Mouse (Mus musculus): ENCODE measurements at regions not wholly inside any gene's neighbourhood (a gene's known extent, or its start where the extent isn't known, plus 50 kb on each side); places are given as distances from the start of the nearest gene placed in this dataset.
A peak's percentile ranks its signal among the peaks of the same experiment; 100 is the strongest.
"Not testable (repeated sequence)": the region's sequence is repeated elsewhere in the genome, so short reads cannot be mapped to it uniquely, and the experiment has no call there.

DNA sequence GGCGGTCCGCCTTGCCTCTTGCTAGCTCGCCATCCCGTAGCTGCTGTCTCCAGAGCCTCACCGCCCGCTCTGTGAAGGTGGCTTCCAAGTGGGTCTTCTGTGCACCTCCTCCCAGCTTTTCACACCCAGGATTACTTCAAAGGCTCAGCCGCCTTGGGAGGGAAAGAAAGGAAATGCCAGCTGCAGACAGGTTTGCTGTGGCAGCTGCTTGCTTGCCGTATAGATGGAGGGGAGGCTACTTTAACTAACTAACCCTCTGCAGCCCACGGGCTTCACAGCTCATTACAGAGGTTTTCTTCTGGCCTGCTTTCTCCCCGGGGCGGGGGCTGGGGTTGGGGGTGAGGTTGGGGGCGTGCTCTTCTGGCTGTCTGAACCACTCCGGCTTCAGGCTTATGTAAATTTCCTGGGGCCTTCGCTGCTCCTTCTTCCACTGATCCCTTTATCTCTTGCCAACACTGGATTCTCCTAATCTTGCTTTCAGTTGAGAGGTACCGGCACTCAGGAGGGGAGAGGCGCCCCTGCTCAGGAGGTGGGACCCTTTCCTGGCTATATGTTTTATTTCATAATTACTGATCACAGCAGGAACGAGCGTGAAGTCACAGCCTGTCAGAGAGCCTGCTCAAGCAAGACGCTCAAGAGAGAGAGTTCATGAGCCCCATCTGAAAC lies 97.6 kb upstream of the Tspan5 start:
- ATAC-seq (ENCODE audit: insufficient number of reproducible peaks, low FRiP score) = peak; percentile 65
- H3K36me3 ChIP-seq = no peaks in the 10 kb centered on the region
- peaks cover 13% of the 10 kb centered on the region for H3K4me1 ChIP-seq (replicated peaks)
- H3K4me2 ChIP-seq = peak overlapping the region; percentile 82
- 2% methylated on average over 19 of the region's 19 CpGs for WGBS
- H3K27ac ChIP-seq (ENCODE audit: poor library complexity, severe bottlenecking) = no peak overlapping the region
- no peaks in the 10 kb centered on the region for H3K27me3 ChIP-seq (replicated peaks)
- peaks cover 3% of the 10 kb centered on the region; the same call in 1 of the 2 replicates for H3K9me3 ChIP-seq (replicated peaks)
- peak overlapping the region; percentile 36 for H3K4me3 ChIP-seq
- peak overlapping the region; percentile 47 for H3K9ac ChIP-seq

DNA sequence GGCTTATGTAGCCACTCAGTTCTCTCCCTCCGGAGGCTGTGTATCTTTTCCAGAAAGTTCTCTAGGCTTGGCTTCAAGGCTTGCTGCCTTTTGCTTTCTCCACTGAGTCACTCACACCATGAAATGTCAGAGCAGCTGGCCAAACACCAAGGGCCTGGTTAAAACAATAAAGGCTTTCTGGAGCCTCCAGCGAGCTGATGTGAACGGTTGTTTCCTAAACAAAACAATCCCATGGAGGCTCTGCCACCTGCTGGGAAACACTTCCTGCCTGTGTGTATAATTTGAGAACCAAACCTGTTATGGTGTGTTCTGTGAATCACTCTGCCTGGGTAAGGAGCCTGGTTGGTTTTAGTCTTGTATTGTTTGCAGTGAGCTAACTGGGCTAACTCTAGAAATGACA lies 96.7 kb upstream of the Tspan5 start:
- Histone ChIP-seq H3K9me3 (replicated peaks) (peaks cover 3% of the 10 kb centered on the region; the same call in 1 of the 2 replicates), H3K4me3 (no peak overlapping the region), H3K4me2 (peak overlapping the region; percentile 82), H3K4me1 (replicated peaks) (peaks cover 13% of the 10 kb centered on the region), H3K27ac (ENCODE audit: poor library complexity, severe bottlenecking) (no peak overlapping the region; the same call in 1 of the 2 replicates), H3K36me3 (no peaks in the 10 kb centered on the region), H3K27me3 (replicated peaks) (no peaks in the 10 kb centered on the region), H3K9ac (no peak overlapping the region)
- no peak; the same call in 1 of the 2 replicates for ATAC-seq (ENCODE audit: insufficient number of reproducible peaks, low FRiP score)
- 23% methylated on average over 3 of the region's 3 CpGs for WGBS

DNA sequence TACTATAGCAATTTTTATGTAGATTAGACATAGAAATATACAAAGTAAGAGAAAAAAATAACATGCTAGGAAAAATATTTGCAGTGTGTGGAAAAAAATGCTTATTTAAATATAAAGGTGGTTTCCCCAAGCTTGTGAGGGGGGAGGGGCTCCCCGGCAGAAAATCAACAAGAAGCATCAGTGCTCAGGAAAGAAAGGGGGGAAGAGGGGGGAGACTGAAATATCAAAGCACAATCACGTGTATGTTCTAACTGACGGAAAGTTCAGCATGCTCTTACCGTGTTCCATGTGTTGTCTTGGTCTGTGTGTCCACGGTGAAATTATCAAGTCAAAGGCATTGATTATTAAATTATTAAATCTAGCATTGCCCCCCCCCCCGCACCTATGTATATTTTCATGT lies 92.3 kb upstream of the Tspan5 start:
- H3K36me3 ChIP-seq = no peaks in the 10 kb centered on the region
- H3K27ac ChIP-seq (ENCODE audit: poor library complexity, severe bottlenecking) = no peak overlapping the region
- H3K4me3 ChIP-seq = no peak overlapping the region
- H3K9ac ChIP-seq = no peak overlapping the region
- no peak for ATAC-seq (ENCODE audit: insufficient number of reproducible peaks, low FRiP score)
- no peaks in the 10 kb centered on the region for H3K27me3 ChIP-seq (replicated peaks)
- H3K4me1 ChIP-seq (replicated peaks) = peaks cover 5% of the 10 kb centered on the region; the same call in 1 of the 2 replicates
- WGBS = 85% methylated on average over 6 of the region's 6 CpGs
- peaks cover 12% of the 10 kb centered on the region for H3K9me3 ChIP-seq (replicated peaks)
- no peak overlapping the region for H3K4me2 ChIP-seq

DNA sequence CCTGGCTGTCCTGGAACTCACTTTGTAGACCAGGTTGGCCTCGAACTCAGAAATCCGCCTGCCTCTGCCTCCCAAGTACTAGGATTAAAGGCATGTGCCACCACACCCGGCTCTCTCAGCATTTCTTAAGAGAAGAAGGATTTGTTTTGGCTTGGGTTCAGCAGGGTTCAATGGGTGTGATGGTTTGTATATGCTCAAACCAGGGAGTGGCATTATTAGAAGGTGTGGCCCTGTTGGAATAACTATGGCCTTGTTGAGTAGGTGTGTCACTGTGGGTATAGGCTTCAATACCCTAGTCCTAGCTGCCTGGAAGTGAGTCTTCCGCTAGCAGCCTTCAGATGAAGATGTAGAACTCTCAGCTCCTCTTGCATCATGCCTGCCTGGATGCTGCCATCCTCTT lies 91.3 kb upstream of the Tspan5 start:
- not testable (repeated sequence) for ATAC-seq (ENCODE audit: insufficient number of reproducible peaks, low FRiP score); H3K27ac ChIP-seq (ENCODE audit: poor library complexity, severe bottlenecking); H3K27me3 ChIP-seq (replicated peaks); H3K4me3 ChIP-seq; H3K36me3 ChIP-seq; H3K4me2 ChIP-seq; H3K9ac ChIP-seq; H3K4me1 ChIP-seq (replicated peaks)
- peaks cover 14% of the 10 kb centered on the region for H3K9me3 ChIP-seq (replicated peaks)
- 87% methylated on average over 4 of the region's 4 CpGs for WGBS

DNA sequence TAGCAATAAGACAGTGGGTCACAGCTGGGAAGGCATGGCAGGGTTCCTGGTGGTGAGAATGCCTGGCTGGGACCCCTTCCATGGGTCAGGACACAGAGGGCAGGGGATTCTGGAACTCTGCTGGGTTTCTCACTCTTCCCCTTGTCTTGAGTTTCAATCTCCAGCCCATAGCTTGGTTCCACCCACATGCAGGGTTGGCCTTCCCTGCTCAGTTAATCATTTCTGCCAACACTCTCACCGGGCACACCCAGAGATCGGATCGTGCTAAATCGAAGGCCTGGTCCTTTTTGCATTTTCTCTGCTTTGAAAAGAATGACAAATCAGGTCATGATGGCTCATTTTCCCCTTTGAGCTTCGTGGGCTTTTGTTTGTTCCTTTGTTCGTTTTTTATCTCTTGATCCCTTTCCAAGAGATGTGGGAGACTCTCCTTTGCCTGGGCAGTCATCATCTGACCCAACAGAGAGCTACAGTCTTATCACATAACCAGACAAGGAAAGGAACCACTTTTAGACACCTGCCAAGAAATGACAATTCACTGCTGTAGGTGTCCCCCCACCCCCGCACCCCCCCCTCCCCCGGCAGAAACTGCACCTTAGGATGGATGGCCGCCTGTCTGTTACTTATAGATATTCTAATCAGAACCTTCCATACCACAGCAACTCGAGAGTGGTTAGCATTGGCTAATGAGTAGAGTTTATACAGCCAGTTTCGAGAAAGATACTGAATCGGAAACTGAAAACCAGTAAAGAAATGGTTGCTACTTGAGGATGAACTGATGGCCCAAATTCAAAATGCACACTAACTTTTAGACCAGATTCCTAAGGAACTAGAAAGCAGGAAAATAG lies 90.4 kb upstream of the Tspan5 start:
- ATAC-seq (ENCODE audit: insufficient number of reproducible peaks, low FRiP score) = no peak
- Histone ChIP-seq H3K4me1 (replicated peaks) (no peaks in the 10 kb centered on the region), H3K27me3 (replicated peaks) (no peaks in the 10 kb centered on the region), H3K9ac (no peak overlapping the region), H3K36me3 (no peaks in the 10 kb centered on the region), H3K4me2 (no peak overlapping the region), H3K9me3 (replicated peaks) (peaks cover 20% of the 10 kb centered on the region), H3K4me3 (no peak overlapping the region), H3K27ac (ENCODE audit: poor library complexity, severe bottlenecking) (no peak overlapping the region)
- WGBS = 75% methylated on average over 12 of the region's 12 CpGs

DNA sequence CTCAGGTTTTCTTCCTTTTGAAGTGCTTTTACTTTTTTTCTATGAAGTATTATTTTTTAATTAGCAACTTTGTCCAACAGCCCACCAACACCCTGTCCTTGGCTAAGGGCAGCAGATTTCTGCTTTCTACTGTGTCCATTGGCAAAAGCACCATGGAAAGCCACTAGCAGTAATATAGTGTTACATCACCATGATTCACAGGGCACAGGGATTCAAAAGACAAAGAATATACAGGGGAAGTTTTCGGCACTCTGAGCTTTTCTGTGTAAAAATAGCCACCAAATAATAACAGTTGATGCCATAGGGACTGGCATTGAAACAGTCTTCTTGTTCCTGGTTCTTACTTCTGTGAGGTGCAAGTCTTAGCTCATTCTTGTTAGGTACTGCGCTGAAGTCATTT lies 89.8 kb upstream of the Tspan5 start:
- Histone ChIP-seq H3K27me3 (replicated peaks) (no peaks in the 10 kb centered on the region), H3K9me3 (replicated peaks) (peaks cover 24% of the 10 kb centered on the region), H3K36me3 (no peaks in the 10 kb centered on the region), H3K4me3 (no peak overlapping the region), H3K27ac (ENCODE audit: poor library complexity, severe bottlenecking) (no peak overlapping the region), H3K4me2 (no peak overlapping the region), H3K4me1 (replicated peaks) (no peaks in the 10 kb centered on the region), H3K9ac (no peak overlapping the region)
- 88% methylated on average over 2 of the region's 2 CpGs for WGBS
- no peak for ATAC-seq (ENCODE audit: insufficient number of reproducible peaks, low FRiP score)

DNA sequence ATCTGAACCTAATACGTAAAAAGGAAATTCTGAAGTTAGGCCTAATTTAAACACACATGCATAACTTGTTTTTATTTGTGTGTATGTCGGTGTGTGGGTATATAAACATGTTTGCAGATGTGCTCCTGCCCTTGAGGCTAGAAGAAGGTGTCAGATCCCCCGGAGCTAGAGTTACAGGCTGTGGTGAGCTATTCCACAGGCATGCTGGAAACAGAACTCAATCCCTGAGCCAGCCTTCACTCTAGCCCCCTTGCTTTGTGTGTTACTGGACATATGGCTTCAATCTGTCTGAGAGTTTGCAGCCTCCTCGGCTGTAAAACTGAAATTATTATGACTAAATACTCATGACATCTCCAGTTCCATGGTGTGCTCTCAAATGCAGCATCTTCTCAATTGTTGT lies 89.3 kb upstream of the Tspan5 start:
- H3K36me3 ChIP-seq = no peaks in the 10 kb centered on the region
- H3K4me3 ChIP-seq = no peak overlapping the region
- no peak overlapping the region for H3K27ac ChIP-seq (ENCODE audit: poor library complexity, severe bottlenecking)
- H3K27me3 ChIP-seq (replicated peaks) = no peaks in the 10 kb centered on the region
- 82% methylated on average over 4 of the region's 4 CpGs for WGBS
- H3K4me2 ChIP-seq = no peak overlapping the region
- no peak for ATAC-seq (ENCODE audit: insufficient number of reproducible peaks, low FRiP score)
- H3K9me3 ChIP-seq (replicated peaks) = peaks cover 24% of the 10 kb centered on the region
- H3K4me1 ChIP-seq (replicated peaks) = no peaks in the 10 kb centered on the region
- no peak overlapping the region for H3K9ac ChIP-seq

DNA sequence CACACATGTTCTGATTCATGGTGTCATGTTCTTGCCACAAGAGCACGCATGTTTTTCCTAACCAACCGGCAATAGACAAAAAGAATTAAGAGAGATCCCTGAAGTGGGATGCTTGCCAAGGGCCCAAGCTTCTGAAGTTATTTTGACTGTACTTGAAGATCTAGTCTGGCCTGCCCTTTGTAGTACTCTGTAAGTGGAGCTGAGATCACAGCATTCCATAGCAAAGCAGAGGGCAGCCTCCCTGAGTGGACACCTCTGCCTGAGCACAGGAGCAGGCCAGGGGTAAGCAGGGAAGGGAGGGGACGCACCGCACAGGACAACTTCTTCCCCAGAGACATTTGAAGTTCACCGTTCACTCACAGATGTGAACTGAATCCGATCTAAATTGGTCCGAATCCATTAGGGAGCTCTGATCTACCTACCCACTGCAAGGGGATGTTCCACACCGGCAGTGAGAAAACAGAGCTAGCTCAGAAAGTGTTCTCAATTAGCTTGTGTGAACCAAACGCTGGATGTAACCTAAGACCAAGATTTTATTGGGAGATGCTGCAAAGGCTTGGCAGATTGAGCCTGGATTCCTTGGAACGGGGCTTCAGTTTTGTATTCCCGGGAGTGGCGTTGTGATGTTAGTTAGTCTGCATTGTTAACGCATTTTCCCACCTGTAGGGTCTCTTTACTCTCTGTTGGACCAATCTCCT lies 88.3 kb upstream of the Tspan5 start:
- H3K27ac ChIP-seq (ENCODE audit: poor library complexity, severe bottlenecking) = no peak overlapping the region
- WGBS = 83% methylated on average over 13 of the region's 13 CpGs

DNA sequence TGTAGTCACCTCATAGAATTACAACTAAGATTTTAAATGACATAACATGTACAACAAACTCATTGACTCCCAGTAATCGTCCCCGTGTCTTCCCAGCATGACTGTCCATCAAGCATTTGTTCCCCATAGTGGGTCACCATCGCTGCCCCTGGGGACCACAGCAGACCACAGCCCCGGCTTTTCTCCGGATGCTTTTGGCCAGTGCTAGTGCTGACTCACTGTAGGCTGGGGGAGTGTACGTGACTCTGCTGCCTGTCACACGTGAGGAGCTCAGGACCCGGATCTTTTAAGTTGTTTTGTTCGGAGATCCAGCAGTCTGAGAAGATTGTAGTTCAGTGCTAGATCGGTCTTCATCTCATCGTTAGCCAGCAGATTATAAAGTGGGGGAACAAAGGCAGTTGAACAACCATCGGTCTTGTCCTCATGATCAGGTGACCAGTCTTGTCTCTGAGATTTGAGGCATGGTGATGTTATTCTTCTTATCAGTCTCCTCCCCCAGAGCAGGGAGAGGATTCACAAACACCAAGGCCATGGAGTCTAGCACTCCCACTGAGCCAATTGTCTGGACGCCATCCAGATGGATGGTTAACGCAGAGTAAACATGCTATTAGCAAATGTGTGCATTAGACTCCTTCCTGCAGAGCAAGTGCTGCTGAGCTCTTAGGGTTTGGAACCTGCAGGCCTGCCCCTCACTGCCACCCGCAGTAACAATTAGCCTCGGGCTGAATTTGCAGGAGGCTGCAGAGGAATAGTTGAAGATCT lies 87.2 kb upstream of the Tspan5 start:
- Histone ChIP-seq H3K4me2 (no peak overlapping the region), H3K9ac (no peak overlapping the region), H3K4me1 (replicated peaks) (no peaks in the 10 kb centered on the region), H3K27ac (ENCODE audit: poor library complexity, severe bottlenecking) (no peak overlapping the region), H3K4me3 (no peak overlapping the region), H3K36me3 (no peaks in the 10 kb centered on the region), H3K9me3 (replicated peaks) (peaks cover 35% of the 10 kb centered on the region), H3K27me3 (replicated peaks) (no peaks in the 10 kb centered on the region)
- 70% methylated on average over 16 of the region's 16 CpGs for WGBS
- no peak for ATAC-seq (ENCODE audit: insufficient number of reproducible peaks, low FRiP score)

More for the DNA sequence above, 88.3 kb upstream of the Tspan5 start:
- Histone ChIP-seq H3K9me3 (replicated peaks) (peaks cover 27% of the 10 kb centered on the region), H3K4me1 (replicated peaks) (no peaks in the 10 kb centered on the region), H3K27me3 (replicated peaks) (no peaks in the 10 kb centered on the region), H3K36me3 (no peaks in the 10 kb centered on the region), H3K9ac (no peak overlapping the region), H3K4me3 (no peak overlapping the region), H3K4me2 (no peak overlapping the region)
- no peak for ATAC-seq (ENCODE audit: insufficient number of reproducible peaks, low FRiP score)

DNA sequence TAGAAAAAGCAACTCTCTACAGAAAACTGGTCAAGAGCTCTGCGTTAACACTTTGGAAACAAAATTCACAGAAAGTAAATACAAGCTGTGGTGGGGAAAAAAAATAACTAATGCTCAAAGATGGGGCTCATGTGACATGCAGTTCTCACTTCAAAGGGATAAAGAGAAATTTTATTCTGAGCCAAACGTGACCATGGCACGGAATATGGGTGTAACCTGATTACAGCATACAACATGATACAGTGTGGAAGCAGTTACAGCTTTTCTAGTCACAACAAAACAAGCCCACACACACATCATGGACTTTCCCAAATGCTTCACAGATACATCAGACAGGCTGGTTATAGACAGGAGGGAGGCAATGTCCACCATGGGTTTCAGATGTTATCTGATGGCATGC lies 86.5 kb upstream of the Tspan5 start:
- Histone ChIP-seq H3K4me3 (no peak overlapping the region), H3K4me1 (replicated peaks) (no peaks in the 10 kb centered on the region), H3K4me2 (no peak overlapping the region), H3K9ac (no peak overlapping the region), H3K36me3 (no peaks in the 10 kb centered on the region), H3K27ac (ENCODE audit: poor library complexity, severe bottlenecking) (no peak overlapping the region), H3K9me3 (replicated peaks) (peaks cover 38% of the 10 kb centered on the region), H3K27me3 (replicated peaks) (no peaks in the 10 kb centered on the region)
- no peak for ATAC-seq (ENCODE audit: insufficient number of reproducible peaks, low FRiP score)
- WGBS = 90% methylated on average over 3 of the region's 3 CpGs

DNA sequence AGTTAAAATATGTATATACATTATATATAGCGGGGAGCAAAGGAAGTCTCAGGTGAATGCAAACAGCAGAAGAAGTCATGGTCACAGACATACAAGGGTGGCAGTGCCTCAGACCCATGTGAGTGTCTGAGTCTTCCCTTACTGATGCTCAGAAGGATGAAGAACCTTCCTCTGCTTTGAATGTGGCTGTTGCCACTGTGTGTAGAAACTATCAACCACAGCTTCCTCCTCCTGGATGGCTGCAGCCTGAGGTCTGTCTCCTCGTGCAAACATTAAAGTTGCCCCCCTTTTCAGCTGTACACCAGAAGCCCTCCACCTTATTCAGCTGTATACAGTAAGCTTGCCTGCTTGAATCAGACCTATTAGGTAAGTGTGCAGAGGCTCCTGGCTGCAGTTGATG lies 79.4 kb upstream of the Tspan5 start:
- 71% methylated on average over 2 of the region's 2 CpGs for WGBS
- H3K4me3 ChIP-seq = no peak overlapping the region

More for the DNA sequence above, 79.4 kb upstream of the Tspan5 start:
- H3K4me1 ChIP-seq (replicated peaks) = no peaks in the 10 kb centered on the region
- no peak overlapping the region for H3K27ac ChIP-seq (ENCODE audit: poor library complexity, severe bottlenecking)
- H3K36me3 ChIP-seq = no peaks in the 10 kb centered on the region
- no peak overlapping the region for H3K9ac ChIP-seq
- no peak overlapping the region for H3K4me2 ChIP-seq
- ATAC-seq (ENCODE audit: insufficient number of reproducible peaks, low FRiP score) = no peak
- peaks cover 18% of the 10 kb centered on the region for H3K9me3 ChIP-seq (replicated peaks)
- no peaks in the 10 kb centered on the region for H3K27me3 ChIP-seq (replicated peaks)

Measured in heart, embryonic 12.5 days (tissue).